Mouse (Mus musculus): ENCODE measurements around the gene Zfp945.

GRCm38 (mm10) chr17:22799707-22800106 is 67.2 kb downstream of the Zfp945 start:
- TF ChIP-seq CTCF (IDR thresholded peaks at IDR 0.05; ENCODE audit: control insufficient read depth, insufficient read depth, insufficient replicate concordance, low read depth, low read length) = no peak
- TF ChIP-seq POLR2A (IDR thresholded peaks at IDR 0.05; ENCODE audit: control insufficient read depth, low read depth, low read length) = no peak

All from testis, adult 2 months (tissue).